Mouse (Mus musculus): ENCODE measurements around the gene Gpnmb. TPM values are rescaled to one million over a fixed set of nuclear protein-coding genes. Genes with fewer than 3 reads are reported as not detected.

Gpnmb gene
- 0.53 and 1.6 TPM in 2 replicates for polyA plus RNA-seq (2012; rRNA removed; ENCODE audit: low replicate concordance)

DNA sequence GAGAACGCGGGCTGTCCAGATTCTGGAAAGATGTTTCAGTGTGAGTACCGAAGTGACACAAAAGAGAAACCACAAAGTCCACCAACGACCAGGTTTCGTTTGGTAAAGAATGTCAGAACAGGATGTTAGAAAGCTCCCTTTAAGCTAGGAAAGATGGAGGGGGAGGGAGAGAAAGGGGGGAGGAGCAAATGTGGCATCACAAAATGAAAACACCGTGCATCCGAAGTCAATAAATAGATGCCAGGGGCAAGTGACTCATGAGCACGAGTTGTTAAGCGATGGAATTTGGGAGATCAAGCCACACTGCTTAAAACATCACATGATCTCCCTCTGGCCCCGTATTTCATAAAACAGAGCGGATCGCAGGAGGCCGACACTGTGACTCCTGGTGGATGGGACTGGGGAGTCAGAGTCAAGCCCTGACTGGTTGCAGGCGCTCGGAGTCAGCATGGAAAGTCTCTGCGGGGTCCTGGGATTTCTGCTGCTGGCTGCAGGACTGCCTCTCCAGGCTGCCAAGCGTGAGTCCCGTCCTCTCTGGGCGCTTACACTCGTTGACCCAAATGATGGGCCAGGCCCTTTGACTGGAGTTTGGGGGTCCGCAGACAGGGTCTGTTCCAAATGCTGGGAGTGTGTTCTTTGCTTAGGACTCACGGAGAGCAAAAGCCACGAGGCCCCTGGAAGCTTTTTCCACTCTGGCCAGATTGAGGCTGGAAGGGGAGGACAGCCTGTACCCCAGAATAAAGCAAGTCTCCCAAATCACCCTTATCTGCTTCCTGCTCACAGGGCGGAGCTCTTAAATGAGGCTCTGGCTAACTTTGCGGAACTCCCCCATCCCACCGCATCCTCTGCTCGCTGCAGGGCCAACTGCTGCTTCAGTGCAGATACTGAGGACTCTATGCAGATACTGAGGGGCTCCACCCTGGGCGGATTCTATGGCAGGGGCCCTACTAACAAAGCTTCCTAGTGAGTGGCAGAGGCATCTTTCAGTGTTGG lies at the start of gene Gpnmb:
Gene Gpnmb, plus strand, starts transcription at position 272 of the 993 bp plus-strand sequence.

DNA sequence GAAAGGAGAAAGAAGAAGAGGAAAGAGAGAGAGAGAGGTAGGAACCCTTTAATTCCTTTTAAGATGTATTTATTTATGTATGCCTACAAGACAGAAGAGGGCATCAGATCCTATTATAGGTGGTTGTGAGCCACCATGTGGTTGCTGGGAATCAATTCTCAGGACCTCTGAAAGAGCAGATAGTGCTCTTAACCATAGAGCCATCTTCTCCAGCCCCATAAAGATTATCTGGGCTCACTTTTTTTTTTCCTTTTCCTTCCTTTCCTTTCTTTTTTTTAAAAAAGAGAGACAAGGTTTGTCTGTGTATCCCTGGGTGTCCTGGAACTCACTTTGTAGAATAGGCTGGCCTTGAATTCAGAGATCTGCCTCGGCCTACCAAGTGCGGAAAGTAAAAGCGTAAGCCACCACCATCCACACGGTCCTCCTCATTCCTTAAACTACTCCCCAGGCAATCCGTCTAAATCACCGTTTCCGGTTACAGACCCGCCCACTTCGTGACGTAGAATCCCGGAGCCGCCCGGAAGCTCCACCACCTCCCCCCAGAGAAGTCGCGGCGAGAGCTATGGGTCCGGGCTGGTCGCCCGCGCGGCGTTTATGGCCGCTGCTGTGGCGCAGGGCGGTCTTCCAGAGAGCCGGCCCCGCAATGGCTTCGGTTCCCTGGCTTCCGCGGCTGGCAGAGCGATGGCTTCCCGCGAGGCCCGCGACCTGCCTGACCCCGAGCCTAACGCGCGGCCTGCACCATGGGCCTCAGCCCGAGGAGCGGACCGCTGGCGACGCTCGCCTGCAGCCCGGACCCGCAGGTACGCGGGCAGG lies 37.2 kb downstream of the Gpnmb start, which contains the start of gene Malsu1:
Gene Malsu1, plus strand, starts transcription at position 492 of the 813 bp plus-strand sequence.

Other genes with a start within 250 kb of the Gpnmb start
- 106 and 117 TPM in 2 replicates for gene Tmem176a, start 195.6 kb upstream of the Gpnmb start, polyA plus RNA-seq (2012; rRNA removed; ENCODE audit: low replicate concordance)
- 210 and 214 TPM in 2 replicates for gene Tmem176b, start 195.1 kb upstream of the Gpnmb start, polyA plus RNA-seq (2012; rRNA removed; ENCODE audit: low replicate concordance)
- gene Aoc1, start 163.7 kb upstream of the Gpnmb start, polyA plus RNA-seq (2012; rRNA removed; ENCODE audit: low replicate concordance) = 152 and 648 TPM in 2 replicates
- not detected in 2 replicates for gene 1600015I10Rik, start 106.7 kb upstream of the Gpnmb start, polyA plus RNA-seq (2012; rRNA removed; ENCODE audit: low replicate concordance)
- gene Doxl2, start 61.6 kb upstream of the Gpnmb start, polyA plus RNA-seq (2012; rRNA removed; ENCODE audit: low replicate concordance) = not detected in 2 replicates
- gene Svs1, start 49.7 kb upstream of the Gpnmb start, polyA plus RNA-seq (2012; rRNA removed; ENCODE audit: low replicate concordance) = not detected in 2 replicates
- gene Malsu1, start 37.2 kb downstream of the Gpnmb start, polyA plus RNA-seq (2012; rRNA removed; ENCODE audit: low replicate concordance) = 19.1 and 44.3 TPM in 2 replicates
- gene Igf2bp3, start 178.4 kb downstream of the Gpnmb start, polyA plus RNA-seq (2012; rRNA removed; ENCODE audit: low replicate concordance) = 0.04 and 0.08 TPM in 2 replicates
- 9.4 and 9.6 TPM in 2 replicates for gene Tra2a, start 227.5 kb downstream of the Gpnmb start, polyA plus RNA-seq (2012; rRNA removed; ENCODE audit: low replicate concordance)